Mouse (Mus musculus): ENCODE results near the gene Asb16.

DNA sequence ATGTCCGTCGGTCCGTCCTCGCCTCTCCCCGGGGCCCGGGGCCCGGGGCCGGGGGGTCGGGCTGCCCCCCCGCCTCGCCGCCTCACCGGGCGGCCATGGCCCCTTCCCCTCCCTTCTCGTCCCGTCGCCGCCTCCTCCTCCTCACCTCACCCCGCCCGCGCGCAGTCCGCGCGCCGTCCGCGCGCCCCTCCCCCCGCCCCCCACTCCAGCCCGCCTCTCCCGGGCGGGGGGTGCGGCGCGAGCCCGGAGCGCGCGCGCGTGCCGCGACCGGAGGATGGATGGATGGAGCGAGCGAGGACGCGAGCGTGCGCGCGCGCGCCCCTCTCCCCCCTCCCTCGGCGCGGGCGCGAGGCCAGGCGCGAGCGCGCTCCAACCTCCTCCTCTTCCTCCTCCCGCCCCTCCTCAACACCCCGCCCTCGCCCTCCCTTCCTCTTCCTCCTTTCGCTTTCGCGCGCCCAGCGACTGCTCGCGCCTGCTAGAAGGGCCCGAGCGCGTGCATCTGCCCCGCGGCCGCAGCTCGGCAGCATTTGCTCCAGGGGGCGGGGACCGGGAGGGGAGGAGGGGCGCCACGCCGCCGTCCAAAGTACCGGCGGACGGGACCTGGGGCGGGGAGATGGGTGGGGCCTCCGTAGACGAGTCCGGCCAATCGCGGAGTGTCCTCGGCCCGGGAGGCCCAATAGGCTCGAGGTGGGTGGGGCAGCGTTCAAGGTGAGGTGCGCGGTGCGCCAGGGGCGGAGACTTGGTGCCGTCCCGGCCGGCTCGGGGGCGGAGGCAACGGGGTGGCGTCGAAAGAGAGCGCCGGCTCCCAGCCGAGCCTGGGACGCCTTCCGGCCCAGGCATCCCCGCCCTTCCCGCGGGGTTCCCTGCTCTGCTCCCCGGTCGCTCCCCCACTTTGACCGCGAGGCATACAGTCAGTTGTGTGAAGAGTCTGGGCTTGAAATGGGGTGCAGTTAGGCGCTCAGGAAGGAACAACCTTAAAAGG lies 28.2 kb downstream of the Asb16 start, which contains the start of gene Atxn7l3:
- TF ChIP-seq CTCF (IDR thresholded peaks at IDR 0.05; ENCODE audit: low read depth), result no peak
- TF ChIP-seq EP300 (IDR thresholded peaks at IDR 0.05; ENCODE audit: low read depth), result no peak

All from liver, embryonic 14.5 days (tissue).